Mouse (Mus musculus): Measurements from ENCODE around the gene Olfr94. TPM values are rescaled to one million over a fixed set of nuclear protein-coding genes. Genes with fewer than 3 reads are reported as not detected.

Olfr94 gene
- total RNA-seq, 1 experiment: not detected

- no peak overlapping the region for H3K9ac ChIP-seq (ENCODE audit: insufficient read depth, low read depth, low read length, poor library complexity, severe bottlenecking)
- no peaks in the 10 kb centered on the region for H3K9me3 ChIP-seq (ENCODE audit: control insufficient read depth, insufficient read depth, low read depth, low read length)
- DNase-seq (ENCODE audit: low read depth, low spot score): no peak
- peaks cover 0 to 5% of the 10 kb centered on the region in 2 experiments; a peak in 1 of 4 replicates for H3K4me1 ChIP-seq (ENCODE audit: control insufficient read depth in 2 of 2, insufficient read depth in 2 of 2, low read length in 2 of 2, poor library complexity in 1 of 2)
- H3K36me3 ChIP-seq (ENCODE audit: control insufficient read depth, insufficient read depth, low read length, poor library complexity, severe bottlenecking): no peaks in the 10 kb centered on the region
- no peak overlapping the region for H3K27ac ChIP-seq (ENCODE audit: insufficient read depth, low read depth, low read length, poor library complexity, severe bottlenecking)
- in situ Hi-C loops (cut with MboI; ENCODE audit: low sequenced_read_pairs in 2 of 2, unreplicated experiment in 2 of 2): no loop called here
- TF ChIP-seq MAFK (IDR thresholded peaks at IDR 0.05; ENCODE audit: insufficient read depth, low read depth, low read length) (no peak), CHD2 (IDR thresholded peaks at IDR 0.05; ENCODE audit: low read depth, low read length) (no peak), HCFC1 (IDR thresholded peaks at IDR 0.05; ENCODE audit: borderline replicate concordance, insufficient read depth, low read length) (no peak), ZNF384 (IDR thresholded peaks at IDR 0.05; ENCODE audit: low read depth, low read length) (no peak), ZC3H11A (IDR thresholded peaks at IDR 0.05; ENCODE audit: borderline replicate concordance, low read depth, low read length) (no peak)
- no peak overlapping the region for H3K4me3 ChIP-seq (ENCODE audit: insufficient read depth in 1 of 2, low read depth in 1 of 2, low read length in 2 of 2, poor library complexity in 1 of 2, severe bottlenecking in 1 of 2)
Measured at GRCm38 (mm10) chr17:37221879-37222278, 21.1 kb upstream of the Olfr94 start.

- in situ Hi-C loops (cut with MboI; ENCODE audit: low sequenced_read_pairs in 2 of 2, unreplicated experiment in 2 of 2): no loop called here
- H3K9me3 ChIP-seq (ENCODE audit: control insufficient read depth, insufficient read depth, low read depth, low read length): no peaks in the 10 kb centered on the region
- H3K4me3 ChIP-seq (ENCODE audit: insufficient read depth in 1 of 2, low read depth in 1 of 2, low read length in 2 of 2, poor library complexity in 1 of 2, severe bottlenecking in 1 of 2): no peak within 1 kb of the TSS
- peaks cover 0 to 5% of the 10 kb centered on the region in 2 experiments; a peak in 1 of 4 replicates for H3K4me1 ChIP-seq (ENCODE audit: control insufficient read depth in 2 of 2, insufficient read depth in 2 of 2, low read length in 2 of 2, poor library complexity in 1 of 2)
- H3K36me3 ChIP-seq (ENCODE audit: control insufficient read depth, insufficient read depth, low read length, poor library complexity, severe bottlenecking): no peaks in the 10 kb centered on the region
- no peak for TF ChIP-seq ZC3H11A (IDR thresholded peaks at IDR 0.05; ENCODE audit: borderline replicate concordance, low read depth, low read length)
- TF ChIP-seq MAFK (IDR thresholded peaks at IDR 0.05; ENCODE audit: insufficient read depth, low read depth, low read length): no peak
- no peak for TF ChIP-seq HCFC1 (IDR thresholded peaks at IDR 0.05; ENCODE audit: borderline replicate concordance, insufficient read depth, low read length)
- no peak for TF ChIP-seq CHD2 (IDR thresholded peaks at IDR 0.05; ENCODE audit: low read depth, low read length)
- TF ChIP-seq ZNF384 (IDR thresholded peaks at IDR 0.05; ENCODE audit: low read depth, low read length): no peak
- H3K9ac ChIP-seq (ENCODE audit: insufficient read depth, low read depth, low read length, poor library complexity, severe bottlenecking): no peak within 1 kb of the TSS
- DNase-seq (ENCODE audit: low read depth, low spot score): no peak
- H3K27ac ChIP-seq (ENCODE audit: insufficient read depth, low read depth, low read length, poor library complexity, severe bottlenecking): no peak within 1 kb of the TSS
Measured at GRCm38 (mm10) chr17:37219846-37220245, 19.1 kb upstream of the Olfr94 start, which contains the start of gene Olfr96. Gene Olfr96 (plus strand): TSS chr17:37220146.

GRCm38 (mm10) chr17:37218486-37218885, 17.7 kb upstream of the Olfr94 start:
- no peaks in the 10 kb centered on the region for H3K36me3 ChIP-seq (ENCODE audit: control insufficient read depth, insufficient read depth, low read length, poor library complexity, severe bottlenecking)
- H3K9ac ChIP-seq (ENCODE audit: insufficient read depth, low read depth, low read length, poor library complexity, severe bottlenecking): no peak overlapping the region
- DNase-seq (ENCODE audit: low read depth, low spot score): no peak
- H3K27ac ChIP-seq (ENCODE audit: insufficient read depth, low read depth, low read length, poor library complexity, severe bottlenecking): no peak overlapping the region
- in situ Hi-C loops (cut with MboI; ENCODE audit: low sequenced_read_pairs in 2 of 2, unreplicated experiment in 2 of 2): no loop called here
- no peaks in the 10 kb centered on the region for H3K4me1 ChIP-seq (ENCODE audit: control insufficient read depth in 2 of 2, insufficient read depth in 2 of 2, low read length in 2 of 2, poor library complexity in 1 of 2)
- H3K4me3 ChIP-seq (ENCODE audit: insufficient read depth in 1 of 2, low read depth in 1 of 2, low read length in 2 of 2, poor library complexity in 1 of 2, severe bottlenecking in 1 of 2): no peak overlapping the region
- TF ChIP-seq CHD2 (IDR thresholded peaks at IDR 0.05; ENCODE audit: low read depth, low read length): no peak
- TF ChIP-seq ZC3H11A (IDR thresholded peaks at IDR 0.05; ENCODE audit: borderline replicate concordance, low read depth, low read length): no peak
- TF ChIP-seq ZNF384 (IDR thresholded peaks at IDR 0.05; ENCODE audit: low read depth, low read length): no peak
- TF ChIP-seq MAFK (IDR thresholded peaks at IDR 0.05; ENCODE audit: insufficient read depth, low read depth, low read length): no peak
- no peak for TF ChIP-seq HCFC1 (IDR thresholded peaks at IDR 0.05; ENCODE audit: borderline replicate concordance, insufficient read depth, low read length)
- no peaks in the 10 kb centered on the region for H3K9me3 ChIP-seq (ENCODE audit: control insufficient read depth, insufficient read depth, low read depth, low read length)

- in situ Hi-C loops (cut with MboI; ENCODE audit: low sequenced_read_pairs in 2 of 2, unreplicated experiment in 2 of 2): no loop called here
- no peaks in the 10 kb centered on the region for H3K36me3 ChIP-seq (ENCODE audit: control insufficient read depth, insufficient read depth, low read length, poor library complexity, severe bottlenecking)
- TF ChIP-seq HCFC1 (IDR thresholded peaks at IDR 0.05; ENCODE audit: borderline replicate concordance, insufficient read depth, low read length) (no peak), ZC3H11A (IDR thresholded peaks at IDR 0.05; ENCODE audit: borderline replicate concordance, low read depth, low read length) (no peak), ZNF384 (IDR thresholded peaks at IDR 0.05; ENCODE audit: low read depth, low read length) (no peak), CHD2 (IDR thresholded peaks at IDR 0.05; ENCODE audit: low read depth, low read length) (no peak), MAFK (IDR thresholded peaks at IDR 0.05; ENCODE audit: insufficient read depth, low read depth, low read length) (no peak)
- H3K27ac ChIP-seq (ENCODE audit: insufficient read depth, low read depth, low read length, poor library complexity, severe bottlenecking): no peak within 1 kb of the TSS
- H3K9me3 ChIP-seq (ENCODE audit: control insufficient read depth, insufficient read depth, low read depth, low read length): no peaks in the 10 kb centered on the region
- H3K4me1 ChIP-seq (ENCODE audit: control insufficient read depth in 2 of 2, insufficient read depth in 2 of 2, low read length in 2 of 2, poor library complexity in 1 of 2): peaks cover 0 to 7% of the 10 kb centered on the region in 2 experiments; a peak in 1 of 4 replicates
- no peak within 1 kb of the TSS for H3K9ac ChIP-seq (ENCODE audit: insufficient read depth, low read depth, low read length, poor library complexity, severe bottlenecking)
- DNase-seq (ENCODE audit: low read depth, low spot score): no peak
- H3K4me3 ChIP-seq (ENCODE audit: insufficient read depth in 1 of 2, low read depth in 1 of 2, low read length in 2 of 2, poor library complexity in 1 of 2, severe bottlenecking in 1 of 2): no peak within 1 kb of the TSS
Measured at GRCm38 (mm10) chr17:37213018-37213417, 12.2 kb upstream of the Olfr94 start, which contains the start of gene Olfr95. Gene Olfr95 (minus strand): TSS chr17:37213118.

Measured in ES-E14 (cell line).